Mouse (Mus musculus): ENCODE measurements around the gene Tsfm. TPM values are rescaled to one million over a fixed set of nuclear protein-coding genes. Genes with fewer than 3 reads are reported as not detected.
"Not testable (repeated sequence)": the region's sequence is repeated elsewhere in the genome, so short reads cannot be mapped to it uniquely, and the experiment has no call there.

The Tsfm gene
- total RNA-seq, 2 experiments from 2014 or later: 27.2 to 27.3 TPM

DNA sequence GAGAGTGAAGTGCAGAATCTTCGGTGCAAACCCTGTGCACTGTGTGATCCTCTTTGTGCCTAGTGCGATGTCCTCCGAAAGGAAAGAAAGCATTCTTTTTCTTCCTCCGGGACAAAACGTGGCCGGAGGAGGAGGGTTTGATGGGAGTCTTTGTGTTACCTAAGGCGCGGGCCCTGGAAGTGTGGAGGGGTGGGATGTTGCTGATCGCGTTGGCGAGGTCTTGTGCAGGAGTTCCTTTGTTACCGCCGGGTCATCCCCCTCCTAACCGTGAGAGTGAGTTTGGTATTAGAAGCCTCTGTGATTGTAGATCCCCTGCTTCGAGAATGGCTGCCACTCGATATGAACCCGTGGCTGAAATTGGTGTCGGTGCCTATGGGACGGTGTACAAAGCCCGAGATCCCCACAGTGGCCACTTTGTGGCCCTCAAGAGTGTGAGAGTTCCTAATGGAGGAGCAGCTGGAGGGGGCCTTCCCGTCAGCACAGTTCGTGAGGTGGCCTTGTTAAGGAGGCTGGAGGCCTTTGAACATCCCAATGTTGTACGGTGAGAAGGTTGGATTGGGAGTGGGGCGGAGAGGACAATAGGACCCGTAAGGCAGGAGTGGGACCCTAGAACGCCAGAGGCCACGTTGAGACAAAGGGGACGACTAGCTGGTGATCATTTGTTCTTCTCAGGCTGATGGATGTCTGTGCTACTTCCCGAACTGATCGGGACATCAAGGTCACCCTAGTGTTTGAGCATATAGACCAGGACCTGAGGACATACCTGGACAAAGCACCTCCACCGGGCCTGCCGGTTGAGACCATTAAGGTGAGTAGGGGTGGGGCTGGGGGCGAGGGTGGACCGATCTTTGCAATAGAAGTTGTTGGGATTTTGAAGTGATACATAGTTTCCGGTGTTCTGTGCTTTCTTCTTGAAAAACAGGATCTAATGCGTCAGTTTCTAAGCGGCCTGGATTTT, 33.6 kb upstream of the Tsfm start:
- no peak for DNase-seq (ENCODE audit: extremely low spot score in 1 of 2, low spot score in 1 of 2)

DNA sequence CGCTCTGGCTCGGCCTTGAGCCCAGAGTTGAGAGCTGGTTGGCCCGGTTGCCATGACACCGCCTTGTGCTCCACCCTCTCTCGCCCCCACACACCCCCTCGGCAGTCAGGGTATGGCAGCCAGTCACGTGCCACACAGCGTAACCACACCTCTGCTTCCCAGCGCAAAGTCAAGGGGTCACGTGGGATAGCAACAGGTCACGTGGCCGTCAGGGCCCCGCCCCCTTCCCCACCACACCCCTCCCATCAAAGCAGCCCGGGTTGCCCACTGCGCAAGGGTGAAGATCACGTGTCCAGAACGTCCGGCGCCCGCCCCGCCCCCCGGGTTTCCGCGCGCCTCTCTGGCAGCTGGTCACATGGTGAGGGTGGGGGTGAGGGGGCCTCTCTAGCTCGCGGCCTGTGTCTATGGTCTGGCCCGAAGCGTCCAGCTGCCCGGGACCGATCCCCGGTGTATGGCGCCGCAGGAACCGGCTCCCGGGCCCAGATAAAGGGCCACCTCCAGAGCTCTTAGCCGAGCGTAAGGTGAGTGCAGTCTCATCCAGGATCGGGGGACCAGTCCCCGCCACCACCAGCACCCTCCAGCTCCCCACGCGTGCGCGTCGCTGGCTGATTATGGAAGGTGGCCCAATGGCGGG, 32.7 kb upstream of the Tsfm start, which contains the start of gene Cdk4:
Cdk4 (plus strand) TSS at position 296 of the 634 bp plus-strand sequence.
- peak; percentile 94 to 97 for DNase-seq (ENCODE audit: extremely low spot score in 1 of 2, low spot score in 1 of 2)

DNA sequence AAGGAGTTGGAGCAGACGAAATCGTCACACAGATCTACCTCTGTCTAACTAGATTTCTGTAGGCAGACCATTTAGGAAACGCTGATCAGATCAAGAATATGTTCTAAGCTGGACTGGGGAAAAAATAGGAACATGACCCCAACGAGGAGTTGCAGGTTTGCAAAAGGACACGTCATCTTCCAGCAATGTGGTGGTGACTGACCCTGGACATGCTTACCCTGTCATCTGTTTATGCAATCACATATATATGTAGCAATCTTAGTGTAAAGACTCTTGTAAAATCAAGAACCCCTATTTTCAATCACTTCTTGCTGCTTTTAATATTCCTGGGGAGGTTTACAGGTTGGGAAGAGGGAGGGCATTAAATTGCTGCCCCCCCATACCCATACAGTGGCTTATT, 31.9 kb upstream of the Tsfm start:
- DNase-seq (ENCODE audit: extremely low spot score in 1 of 2, low spot score in 1 of 2): no peak

DNA sequence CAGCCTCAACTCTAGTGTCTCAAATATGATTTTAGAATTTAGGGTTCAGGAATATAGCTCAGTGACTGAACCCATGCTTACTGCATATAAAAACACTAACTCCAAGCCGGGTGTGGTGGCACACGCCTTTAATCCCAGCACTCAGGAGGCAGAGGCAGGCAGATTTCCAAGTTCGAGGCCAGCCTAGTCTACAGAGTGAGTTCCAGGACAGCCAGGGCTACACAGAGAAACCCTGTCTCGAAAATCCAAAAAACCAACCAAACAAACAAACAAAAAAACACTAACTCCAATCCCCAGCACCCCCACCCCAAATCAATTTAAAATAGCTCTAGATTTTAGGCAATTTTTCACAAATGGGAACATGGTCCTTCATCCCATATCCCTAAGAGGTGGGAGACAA, 31.5 kb upstream of the Tsfm start:
- not testable (repeated sequence) for DNase-seq (ENCODE audit: extremely low spot score in 1 of 2, low spot score in 1 of 2)

DNA sequence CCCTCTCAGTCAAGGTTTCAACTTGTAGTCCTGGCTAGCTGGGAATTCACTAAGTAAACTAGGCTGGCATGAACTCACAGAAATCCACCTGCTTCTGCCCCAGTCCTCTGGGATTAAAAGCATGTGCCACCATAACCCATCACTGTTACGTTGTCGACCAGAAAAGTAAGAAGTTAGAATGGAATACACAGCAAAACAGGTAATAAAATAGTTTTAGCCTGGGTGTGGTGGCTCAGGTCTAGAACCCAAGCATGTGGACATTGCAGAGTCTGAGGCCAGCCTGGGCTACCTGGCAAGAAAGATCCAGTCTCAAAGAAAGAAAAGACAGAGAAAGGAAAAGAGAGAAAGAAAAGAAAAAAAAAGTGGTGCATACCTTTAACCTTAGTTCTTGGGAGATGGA, 30.9 kb upstream of the Tsfm start:
- no peak for DNase-seq (ENCODE audit: extremely low spot score in 1 of 2, low spot score in 1 of 2)

DNA sequence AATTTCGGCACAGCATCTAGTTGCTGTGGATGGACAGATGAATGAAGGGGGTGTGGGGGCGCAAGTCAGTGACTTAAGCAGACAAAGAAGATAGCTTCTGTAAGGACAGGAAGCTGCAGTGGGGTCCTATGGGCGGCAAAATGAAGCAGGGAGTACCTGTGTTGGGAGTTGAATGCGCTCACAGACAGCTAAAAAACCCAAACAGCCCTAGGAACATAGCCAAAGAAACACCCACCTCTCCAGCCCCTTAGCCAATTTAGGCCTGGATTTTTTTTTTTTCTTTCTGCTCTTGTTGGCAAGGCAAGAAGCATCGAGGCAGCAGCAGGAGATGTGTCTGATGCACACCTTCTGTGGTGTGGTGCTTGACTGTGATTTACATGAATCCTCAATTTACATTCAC, 30.4 kb upstream of the Tsfm start:
- DNase-seq (ENCODE audit: extremely low spot score in 1 of 2, low spot score in 1 of 2): no peak

DNA sequence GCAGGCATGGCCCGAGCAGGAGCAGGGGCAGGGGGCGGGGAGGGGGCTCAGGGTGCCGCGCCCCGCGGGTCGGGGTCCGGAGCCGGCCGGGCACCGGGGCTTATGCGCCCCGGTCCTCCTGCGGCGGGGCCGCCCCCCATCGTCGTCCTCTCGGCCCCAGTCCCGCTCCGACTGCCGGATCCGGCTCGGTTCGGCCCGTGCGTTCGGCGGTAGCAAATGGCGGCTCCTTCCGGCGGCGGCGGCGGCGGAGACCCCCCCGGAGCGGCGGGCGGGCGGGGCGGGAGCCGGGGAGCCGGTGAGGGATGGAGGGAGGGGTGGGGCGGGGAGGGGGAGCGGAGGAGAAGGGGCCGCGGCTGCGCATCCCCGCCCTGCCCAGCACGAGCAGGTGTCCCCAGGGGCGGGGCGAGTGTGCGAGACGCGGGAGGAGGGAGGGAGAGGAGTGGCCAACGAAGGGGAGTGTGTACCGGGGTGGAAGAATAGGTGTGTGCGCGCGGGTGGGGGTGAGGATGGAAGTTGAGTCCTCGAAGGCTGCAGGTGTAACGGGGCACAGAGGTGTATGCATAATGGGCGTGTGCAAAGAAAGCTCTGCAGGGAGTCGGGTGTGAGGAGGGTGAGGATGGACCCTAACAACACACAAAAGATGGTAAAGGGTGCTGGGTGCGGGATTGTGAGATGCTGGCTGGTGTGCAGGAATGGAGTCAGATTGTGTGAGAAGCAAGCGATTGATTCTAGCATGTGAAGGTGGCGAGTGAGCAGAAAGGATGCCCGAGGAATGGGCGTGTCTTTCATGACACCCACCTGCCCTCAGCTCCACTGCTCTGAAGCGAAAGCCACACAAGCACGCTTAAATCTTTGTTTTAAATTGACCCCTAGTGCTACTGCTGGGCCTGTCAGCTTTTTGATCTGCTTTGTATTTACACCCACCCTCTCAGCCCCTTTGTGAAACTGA, 29.6 kb upstream of the Tsfm start, which contains the start of gene March9:
March9 (minus strand) TSS at position 217 of the 949 bp plus-strand sequence.
- peak; percentile 63 to 64 for DNase-seq (ENCODE audit: extremely low spot score in 1 of 2, low spot score in 1 of 2)

DNA sequence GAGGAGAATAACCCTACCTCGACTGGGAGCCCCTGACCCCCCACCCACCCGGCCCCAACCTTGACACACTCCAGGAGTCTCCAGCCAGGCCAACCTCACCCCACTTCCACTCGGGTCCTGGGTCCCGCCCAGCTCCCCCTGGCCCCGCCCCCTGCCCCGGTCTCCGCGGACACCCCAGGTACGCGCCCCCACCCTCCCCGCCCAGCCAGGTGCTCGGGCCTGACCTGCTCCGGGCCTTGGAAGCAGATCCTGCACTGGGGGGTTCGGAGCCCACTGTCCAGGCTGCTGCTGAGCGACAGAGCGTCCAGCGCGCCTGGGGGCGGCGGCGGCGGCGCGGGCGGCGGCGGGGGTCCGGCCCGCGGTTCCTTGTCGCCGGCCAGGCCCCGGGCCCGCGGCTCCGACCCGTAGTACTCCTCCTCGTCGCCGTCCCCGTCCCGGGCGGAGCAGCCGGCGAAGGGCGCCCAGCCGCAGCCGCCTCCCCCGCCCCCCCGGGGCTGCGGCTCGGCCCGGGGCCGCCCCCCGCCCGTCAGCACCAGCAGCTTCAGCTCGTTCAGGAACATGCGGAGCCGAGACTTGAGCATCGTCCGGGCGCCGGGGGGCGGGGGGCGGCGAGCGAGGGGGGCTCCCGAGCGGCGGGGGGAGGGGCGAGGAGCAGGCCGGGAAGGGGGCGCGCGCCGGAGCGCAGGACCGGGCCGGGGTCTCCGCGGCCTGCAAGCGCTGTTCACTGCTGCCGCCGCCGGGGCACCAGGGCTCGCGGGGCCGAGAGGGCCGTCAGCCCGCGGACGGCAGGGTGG, 28.7 kb upstream of the Tsfm start:
- peak in 1 of 2 experiments; percentile 35 for DNase-seq (ENCODE audit: extremely low spot score in 1 of 2, low spot score in 1 of 2)

DNA sequence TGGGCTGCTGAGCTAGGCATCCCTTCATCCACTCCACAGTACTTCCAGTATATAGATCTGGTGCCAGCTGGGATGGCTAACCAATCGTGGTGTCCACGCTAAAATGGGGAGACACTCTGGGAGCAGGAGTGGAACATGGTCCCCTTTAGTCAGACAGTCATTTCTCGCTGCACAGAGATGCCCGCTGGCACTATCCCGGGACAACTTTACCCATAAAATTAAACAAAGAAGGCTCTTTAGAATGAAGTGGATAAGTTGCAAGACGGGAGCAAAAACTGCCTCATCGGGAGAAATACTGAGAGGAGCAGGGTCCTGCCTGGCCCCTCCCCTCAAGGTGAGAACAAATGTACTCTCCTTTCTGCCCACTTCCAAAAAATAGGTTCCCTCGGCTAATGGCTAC, 28.1 kb upstream of the Tsfm start:
- no peak for DNase-seq (ENCODE audit: extremely low spot score in 1 of 2, low spot score in 1 of 2)

DNA sequence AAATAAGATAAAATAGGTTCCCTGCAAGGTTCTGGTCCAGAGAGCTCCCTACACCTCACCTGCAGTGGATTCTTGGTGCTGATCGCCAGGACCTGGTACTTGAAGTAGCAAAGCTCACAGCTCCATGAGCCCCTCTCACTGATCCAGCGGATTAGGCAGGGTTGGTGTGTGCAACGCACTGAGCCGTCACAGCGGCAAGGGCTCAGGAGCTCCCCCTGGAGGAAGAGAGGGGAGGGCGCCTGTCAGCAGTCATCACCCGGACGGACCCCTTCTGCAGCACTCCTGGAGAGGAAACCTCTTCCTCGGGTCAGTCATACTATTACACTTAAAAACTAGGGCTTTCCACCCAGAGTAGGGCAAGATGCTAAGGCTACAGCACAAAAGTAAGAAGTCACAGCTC, 27.5 kb upstream of the Tsfm start:
- peak; percentile 69 to 81 for DNase-seq (ENCODE audit: extremely low spot score in 1 of 2, low spot score in 1 of 2)

DNA sequence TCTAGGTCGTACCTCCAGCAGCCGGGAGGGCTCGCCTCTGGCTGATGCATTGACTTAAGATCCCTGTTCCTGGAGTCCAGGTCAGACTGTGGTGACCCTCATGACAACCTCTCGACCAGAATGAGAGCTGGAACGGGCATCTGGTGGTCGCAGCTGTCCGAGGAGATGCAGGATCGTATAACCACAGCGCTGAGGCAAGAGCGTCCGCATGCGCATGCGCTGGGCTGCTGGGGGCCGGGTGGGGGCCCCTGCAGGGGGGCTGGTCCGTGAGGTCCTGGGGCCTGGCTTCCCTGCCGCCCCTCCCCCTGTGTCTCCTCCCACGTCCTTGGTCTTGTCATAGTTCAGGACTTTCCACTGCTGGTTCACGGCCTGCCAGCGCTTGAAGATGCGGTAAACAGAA, 25.9 kb upstream of the Tsfm start:
- DNase-seq (ENCODE audit: extremely low spot score in 1 of 2, low spot score in 1 of 2): no peak

DNA sequence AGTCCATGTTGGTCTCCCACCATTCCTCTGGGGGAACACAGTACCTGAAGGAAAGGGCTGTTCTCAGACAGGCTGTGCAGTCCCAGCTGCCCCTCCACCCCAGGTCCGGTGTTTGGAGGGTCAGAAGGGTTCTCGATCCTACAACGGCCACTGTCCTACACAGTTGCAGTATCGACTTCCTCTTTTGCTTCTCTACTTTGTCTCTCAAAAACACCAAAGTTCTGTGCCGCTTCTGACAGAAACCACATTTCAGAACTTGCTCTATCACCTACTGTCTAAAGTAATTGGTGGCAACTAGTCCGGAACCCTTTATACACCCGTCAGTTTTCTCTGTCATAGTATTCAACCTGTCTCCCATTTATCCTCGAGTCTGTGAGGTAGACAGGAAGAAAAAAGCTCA, 24.8 kb upstream of the Tsfm start:
- no peak for DNase-seq (ENCODE audit: extremely low spot score in 1 of 2, low spot score in 1 of 2)

DNA sequence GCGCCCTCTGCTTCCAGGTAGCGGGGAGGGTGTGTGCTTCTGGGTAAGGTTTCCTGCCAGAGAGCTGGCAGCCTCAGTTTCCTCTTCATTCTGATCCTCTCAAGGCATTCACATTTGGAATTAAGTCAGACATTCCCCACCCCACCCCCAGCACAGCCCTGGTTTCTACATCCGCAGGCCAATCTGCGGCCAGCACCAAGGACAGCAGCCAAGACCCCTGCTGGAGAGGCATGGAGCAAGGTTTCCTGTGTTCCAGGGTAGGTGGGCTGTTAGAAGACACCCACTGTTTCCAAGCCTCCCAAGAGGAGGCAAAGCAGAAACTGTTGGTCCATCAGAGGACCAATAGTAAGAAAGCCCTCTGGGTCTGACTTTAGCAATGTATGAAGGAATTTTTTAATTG, 24.0 kb upstream of the Tsfm start:
- DNase-seq (ENCODE audit: extremely low spot score in 1 of 2, low spot score in 1 of 2): no peak

DNA sequence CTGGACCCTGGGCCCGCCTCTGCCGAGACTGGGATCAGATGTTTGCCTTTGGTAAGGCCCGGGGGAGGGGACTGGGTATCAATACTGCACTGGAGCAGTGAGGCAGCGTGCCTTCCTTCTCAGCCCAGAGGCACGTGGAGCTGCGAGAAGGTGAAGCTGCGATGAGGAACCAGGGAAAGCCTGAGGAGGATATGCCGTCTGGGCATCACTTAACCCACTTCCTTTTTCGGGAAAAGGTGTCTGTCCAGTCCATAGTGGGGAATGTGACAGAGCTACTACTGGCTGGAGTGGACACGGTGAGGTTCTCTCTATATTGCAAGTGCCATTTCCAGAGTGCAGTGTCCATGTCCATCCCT, 19.5 kb upstream of the Tsfm start:
- no peak for DNase-seq (ENCODE audit: extremely low spot score in 1 of 2, low spot score in 1 of 2)

DNA sequence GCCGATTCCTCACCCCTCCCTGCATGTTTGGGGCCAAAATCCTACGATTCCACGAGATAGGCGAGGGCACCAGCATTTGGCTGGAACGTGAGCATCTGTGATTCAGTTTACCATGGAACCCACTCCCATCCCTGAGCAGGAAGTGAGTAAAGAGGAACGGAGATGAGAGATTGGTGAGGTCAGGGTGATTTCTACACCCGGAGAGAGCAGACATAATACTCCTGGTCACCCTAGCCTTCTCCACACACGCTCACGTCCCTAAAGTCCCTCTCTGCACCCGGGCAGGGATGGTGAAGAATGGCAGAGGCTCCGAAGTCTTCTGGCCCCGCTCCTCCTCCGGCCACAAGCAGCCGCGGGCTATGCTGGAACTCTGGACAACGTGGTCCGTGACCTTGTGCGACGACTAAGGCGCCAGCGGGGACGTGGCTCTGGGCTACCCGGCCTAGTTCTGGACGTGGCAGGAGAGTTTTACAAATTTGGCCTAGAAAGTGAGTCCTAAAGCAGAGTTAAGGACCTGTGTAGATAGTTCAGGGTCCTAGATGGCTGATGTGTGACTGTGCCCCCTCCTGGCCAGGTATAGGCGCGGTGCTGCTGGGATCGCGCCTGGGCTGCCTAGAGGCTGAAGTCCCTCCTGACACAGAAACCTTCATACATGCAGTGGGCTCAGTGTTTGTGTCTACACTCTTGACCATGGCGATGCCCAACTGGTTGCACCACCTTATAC, 18.9 kb upstream of the Tsfm start:
- DNase-seq (ENCODE audit: extremely low spot score in 1 of 2, low spot score in 1 of 2): no peak

DNA sequence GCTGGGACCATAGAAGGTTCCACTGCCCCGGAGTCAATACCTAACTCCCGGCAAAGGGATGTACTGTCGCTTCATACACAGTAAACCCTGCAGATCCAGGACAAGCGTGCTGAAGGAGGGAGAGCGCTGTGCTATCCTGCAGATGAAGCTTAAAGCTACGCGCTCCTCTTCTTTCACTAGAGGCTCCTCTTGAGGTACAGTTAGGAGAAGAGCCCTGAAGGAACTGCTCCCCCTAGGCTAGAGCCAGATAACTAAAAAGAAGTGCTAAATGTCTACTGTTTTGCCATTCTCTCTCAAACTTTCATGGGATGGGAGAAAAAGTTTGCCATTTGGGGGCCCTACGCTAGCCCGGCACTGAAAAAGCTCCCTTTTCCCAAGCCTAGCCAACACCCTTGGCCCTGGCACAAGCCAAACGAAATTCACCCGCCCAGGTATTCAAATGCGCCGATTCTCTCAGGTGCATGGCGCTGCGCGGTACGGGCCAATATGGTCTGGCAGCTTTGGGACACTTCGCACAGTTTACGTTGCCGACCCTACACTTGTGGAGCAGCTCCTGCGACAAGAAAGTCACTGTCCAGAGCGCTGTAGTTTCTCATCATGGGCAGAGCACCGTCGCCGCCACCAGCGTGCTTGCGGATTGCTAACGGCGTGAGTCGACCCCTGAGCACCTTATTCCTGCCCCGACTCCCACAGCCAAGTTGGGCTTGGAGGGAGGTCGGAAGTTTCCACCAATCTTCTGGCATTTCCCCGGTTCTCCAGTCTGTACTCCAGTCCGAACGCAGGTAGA, 18.2 kb upstream of the Tsfm start:
- no peak for DNase-seq (ENCODE audit: extremely low spot score in 1 of 2, low spot score in 1 of 2)

DNA sequence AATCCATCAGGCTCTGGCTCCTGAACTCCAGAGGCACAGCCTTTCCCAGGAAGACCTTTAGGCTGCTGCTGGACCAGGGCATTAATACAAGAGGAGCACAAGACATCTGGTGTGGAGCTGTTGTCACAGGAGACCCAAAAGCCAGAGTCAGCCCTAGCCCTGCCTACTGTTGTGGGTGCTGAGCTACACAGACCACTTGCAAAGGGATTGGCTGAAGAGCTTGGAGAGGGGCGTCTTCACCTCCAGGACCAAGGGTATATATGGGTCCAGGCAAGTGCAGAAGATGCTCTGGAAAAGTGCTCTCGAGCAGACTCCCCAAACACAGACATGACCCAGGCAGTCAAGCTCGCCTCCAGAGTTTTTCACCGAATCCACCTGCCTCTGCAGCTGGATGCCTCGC, 17.3 kb upstream of the Tsfm start, which contains the start of gene Cyp27b1:
Cyp27b1 (plus strand) TSS at position 297 of the 400 bp plus-strand sequence.
- no peak for DNase-seq (ENCODE audit: extremely low spot score in 1 of 2, low spot score in 1 of 2)

DNA sequence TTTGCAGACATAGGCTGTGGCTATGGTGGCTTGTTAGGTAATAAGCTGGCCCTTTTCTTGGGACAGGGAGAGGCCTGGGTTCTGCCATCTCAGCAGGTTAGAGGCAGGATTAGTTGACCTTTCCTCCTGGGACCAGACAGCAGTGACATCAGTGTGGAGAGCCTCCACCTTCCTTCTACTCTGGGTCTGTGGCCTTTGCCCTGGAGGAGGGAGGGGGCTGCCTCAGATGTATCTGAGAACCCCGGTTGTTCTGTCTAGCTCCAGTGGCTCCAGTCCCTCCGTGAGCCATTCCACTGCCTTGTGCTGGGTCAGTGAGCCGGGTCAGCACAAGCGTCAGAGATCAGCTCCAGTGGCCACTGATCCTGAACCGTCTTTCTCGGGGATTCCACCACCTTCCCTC, 12.5 kb upstream of the Tsfm start:
- DNase-seq (ENCODE audit: extremely low spot score in 1 of 2, low spot score in 1 of 2): no peak
